Comparison of ENCODE assay signal across 22 mouse cellular contexts in the genomic region with DNA sequence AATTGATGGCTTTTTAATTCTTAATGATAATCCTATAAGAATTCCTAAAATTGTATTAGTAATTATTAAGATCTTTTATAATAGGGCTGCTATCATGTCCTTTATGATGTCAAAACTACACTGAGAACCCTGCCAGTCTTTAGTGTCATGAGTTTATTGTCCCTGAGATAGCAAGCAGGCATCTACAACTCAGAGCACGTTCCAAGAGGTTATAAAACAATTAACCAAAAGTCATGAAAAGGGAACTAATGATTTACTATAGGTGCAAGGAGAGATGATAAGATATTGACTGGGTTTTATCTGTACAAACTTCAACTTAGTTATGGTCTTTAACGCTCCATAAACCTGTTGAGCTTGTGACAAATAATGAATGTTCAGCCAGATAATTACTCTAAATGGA. TPM values are rescaled to one million over a fixed set of nuclear protein-coding genes. Genes with fewer than 3 reads are reported as not detected.
"Had no signal": no experiment of that assay in that cellular context is flagged by ENCODE, and none has a peak within 500 bp of the region (broad histone marks: within the 10 kb centered on the region; RNA-seq: fewer than 3 reads in every experiment).

No protein-coding gene starts in this region.

- H3K4me1 ChIP-seq: neural tube, embryonic 15.5 days; stomach, embryonic 15.5 days had no signal

- DNase-seq: retina, postnatal 1 day; right cerebral cortex, adult 18-20 months; right cerebral cortex, postnatal 14 days; right cerebral cortex, postnatal 25 days; right cerebral cortex, postnatal 4 days; spleen, adult 18-20 months; thymus, adult 18-20 months; thymus, adult 2 months; thymus, postnatal 14 days; thymus, postnatal 25 days; thymus, postnatal 36 days; thymus, postnatal 4 days had no signal

- H3K36me3 ChIP-seq: neural tube, embryonic 15.5 days; stomach, embryonic 15.5 days had no signal

- H3K9me3 ChIP-seq: stomach, embryonic 15.5 days had no signal

- H3K27ac ChIP-seq: neural tube, embryonic 15.5 days; stomach, embryonic 15.5 days; stomach, postnatal 0 days had no signal

- H3K4me3 ChIP-seq: neural tube, embryonic 15.5 days; stomach, embryonic 15.5 days had no signal

- H3K9ac ChIP-seq: neural tube, embryonic 15.5 days; stomach, embryonic 15.5 days had no signal

- H3K4me2 ChIP-seq: neural tube, embryonic 15.5 days; stomach, embryonic 15.5 days had no signal

RNA-seq across cellular contexts. Expression of gene Tex33, which starts 29.8 kb away (rescaled TPM):
- total RNA-seq: neutrophil, adult 5-6 weeks had no signal
- polyA plus RNA-seq: neural tube, embryonic 14.5 days; neural tube, embryonic 15.5 days; small intestine, adult 2 months; spleen, adult 2 months; stomach, embryonic 14.5 days; stomach, embryonic 15.5 days; stomach, embryonic 16.5 days; stomach, postnatal 0 days; urinary bladder, adult 2 months had no signal
